Mouse (Mus musculus) heart, postnatal 0 days (tissue): ENCODE data around the gene Dmc1.

Source experiments
- CTCF ChIP-seq: IDR thresholded peaks from 2 replicates; pipeline ENCODE4 v1.5.1; 2016; ENCODE audit warnings: antibody characterized with exemption, control low read depth, low read depth
- EP300 ChIP-seq: IDR thresholded peaks from 2 replicates; pipeline ENCODE4 v1.6.1; 2016; ENCODE audit warnings: antibody characterized with exemption, low read depth

DNA sequence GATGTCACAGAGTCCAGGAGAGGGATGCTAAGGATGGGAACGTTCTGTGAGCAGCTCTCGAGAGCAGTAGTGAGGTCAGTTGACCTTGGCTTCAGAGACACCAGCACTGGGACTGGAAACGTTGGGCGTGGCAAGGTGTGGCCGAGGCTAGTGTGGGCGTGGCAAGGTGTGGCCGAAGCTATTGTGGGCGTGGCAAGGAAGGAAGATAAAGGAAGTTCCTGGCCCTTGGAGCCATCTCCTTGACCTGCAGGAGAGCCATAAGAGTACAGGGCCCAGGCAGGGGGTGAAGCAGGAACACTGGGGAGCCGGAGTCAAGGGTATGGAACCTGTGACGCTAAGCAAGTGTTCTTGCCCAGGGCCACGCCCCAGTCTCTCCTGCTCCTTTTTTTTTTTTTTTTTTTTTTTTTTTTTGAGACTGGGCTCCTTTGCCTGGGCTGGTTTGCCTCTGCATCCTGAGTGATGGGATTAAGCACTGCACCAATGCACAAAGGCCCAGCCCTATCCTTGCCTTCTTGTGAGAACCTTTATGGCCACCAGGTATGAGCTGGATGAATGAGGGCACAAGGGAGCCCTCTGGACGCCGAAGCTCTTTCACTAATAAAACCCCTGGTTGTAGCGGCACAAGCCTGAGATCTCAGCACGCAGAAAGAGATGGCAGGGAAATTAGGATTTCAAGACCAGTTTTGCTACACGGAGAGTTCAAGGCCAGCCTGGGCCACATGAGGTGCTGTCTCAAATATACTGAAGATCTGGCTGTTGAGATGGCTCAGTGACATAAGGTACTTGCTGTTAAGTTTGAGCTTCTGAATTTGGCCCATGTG, 85.3 kb downstream of the Dmc1 start:
- TF ChIP-seq CTCF (no peak), EP300 (no peak)
